Mouse (Mus musculus) heart, adult 2 months (tissue): ENCODE data around the gene Fscn1.

Experiments
- EP300 ChIP-seq: fragments of 200-500 bp; IDR thresholded peaks from 2 replicates; pipeline ENCODE4 v1.6.1; 2011; ENCODE audit warnings: low read depth, low read length, control low read depth; ENCODE audit not compliant: insufficient read depth
- POLR2A ChIP-seq: fragments of 200-500 bp; IDR thresholded peaks from 2 replicates; pipeline ENCODE4 v1.6.1; 2011; ENCODE audit warnings: mild to moderate bottlenecking, low read depth, low read length, control low read depth; ENCODE audit not compliant: insufficient read depth

GRCm38 (mm10) chr5:142953641-142954040 lies 6.5 kb upstream of the Fscn1 start:
- no peak for TF ChIP-seq POLR2A
- TF ChIP-seq EP300 = no peak
